Mouse (Mus musculus): ENCODE results near the gene Nol10. TPM values are rescaled to one million over a fixed set of nuclear protein-coding genes. Genes with fewer than 3 reads are reported as not detected.
A peak's percentile ranks its signal among the peaks of the same experiment; 100 is the strongest.

Nol10 gene
- total and polyA plus RNA-seq, 3 experiments, result 2.7 to 8.1 (median 8.0) TPM

GRCm38 (mm10) chr12:17338338-17338737, 9.9 kb upstream of the Nol10 start:
- TF ChIP-seq POLR2A (IDR thresholded peaks at IDR 0.05; ENCODE audit: insufficient read depth, low read depth, low read length), result no peak
- TF ChIP-seq CTCF (IDR thresholded peaks at IDR 0.05), result no peak
- Histone ChIP-seq H3K79me2 (replicated peaks; ENCODE audit: control insufficient read depth, insufficient read depth, low read length) (no peaks in the 10 kb centered on the region), H3K27me3 (ENCODE audit: control insufficient read depth, insufficient read depth, low read length) (no peaks in the 10 kb centered on the region), H3K4me3 (no peak overlapping the region), H3K9ac (ENCODE audit: low read depth, low read length) (no peak overlapping the region), H3K4me1 (ENCODE audit: control insufficient read depth, insufficient read depth, low read length) (no peaks in the 10 kb centered on the region), H3K36me3 (ENCODE audit: control insufficient read depth, insufficient read depth, low read length) (no peaks in the 10 kb centered on the region), H3K27ac (no peak overlapping the region)
- intact Hi-C loops (cut with DNase I), result no loop called here
- DNase-seq, result no peak
- 27% methylated on average over 2 of the region's 2 CpGs for WGBS

- Histone ChIP-seq H3K79me2 (replicated peaks; ENCODE audit: control insufficient read depth, insufficient read depth, low read length) (no peaks in the 10 kb centered on the region), H3K4me3 (no peak overlapping the region), H3K36me3 (ENCODE audit: control insufficient read depth, insufficient read depth, low read length) (no peaks in the 10 kb centered on the region), H3K27me3 (ENCODE audit: control insufficient read depth, insufficient read depth, low read length) (no peaks in the 10 kb centered on the region), H3K4me1 (ENCODE audit: control insufficient read depth, insufficient read depth, low read length) (no peaks in the 10 kb centered on the region), H3K9ac (ENCODE audit: low read depth, low read length) (no peak overlapping the region), H3K27ac (no peak overlapping the region)
- intact Hi-C loops (cut with DNase I), result no loop called here
- 56% methylated on average over 3 of the region's 3 CpGs for WGBS
- no peak for TF ChIP-seq POLR2A (IDR thresholded peaks at IDR 0.05; ENCODE audit: insufficient read depth, low read depth, low read length)
- no peak for TF ChIP-seq EP300 (IDR thresholded peaks at IDR 0.05; ENCODE audit: insufficient read depth, low read depth, low read length)
- peak; percentile 32 for TF ChIP-seq CTCF (IDR thresholded peaks at IDR 0.05)
- no peak for DNase-seq
Measured at GRCm38 (mm10) chr12:17339114-17339905, 8.9 kb upstream of the Nol10 start.

- Histone ChIP-seq H3K27ac (peak overlapping the region; percentile 71), H3K4me3 (peak overlapping the region; percentile 64), H3K9ac (ENCODE audit: low read depth, low read length) (peak overlapping the region; percentile 56), H3K27me3 (ENCODE audit: control insufficient read depth, insufficient read depth, low read length) (no peaks in the 10 kb centered on the region), H3K79me2 (replicated peaks; ENCODE audit: control insufficient read depth, insufficient read depth, low read length) (no peaks in the 10 kb centered on the region; the same call in 1 of the 2 replicates), H3K36me3 (ENCODE audit: control insufficient read depth, insufficient read depth, low read length) (no peaks in the 10 kb centered on the region; the same call in 1 of the 2 replicates), H3K4me1 (ENCODE audit: control insufficient read depth, insufficient read depth, low read length) (peaks cover 2% of the 10 kb centered on the region)
- DNase-seq, result peak; percentile 10 to 31
- 33% methylated on average over 11 of the region's 11 CpGs for WGBS
- intact Hi-C loops (cut with DNase I), result loop anchor here (5.0 kb wide), 1 partner anchor 80 kb away; the partner anchor contains the start of gene Pdia6
- TF ChIP-seq CTCF (IDR thresholded peaks at IDR 0.05), result no peak
- TF ChIP-seq POLR2A (IDR thresholded peaks at IDR 0.05; ENCODE audit: insufficient read depth, low read depth, low read length), result no peak
- no peak for TF ChIP-seq EP300 (IDR thresholded peaks at IDR 0.05; ENCODE audit: insufficient read depth, low read depth, low read length)
Measured at GRCm38 (mm10) chr12:17347327-17348047, 771 bp upstream of the Nol10 start.

GRCm38 (mm10) chr12:17350106-17350505, 1.8 kb downstream of the Nol10 start:
- intact Hi-C loops (cut with DNase I), result no loop called here
- Histone ChIP-seq H3K4me1 (ENCODE audit: control insufficient read depth, insufficient read depth, low read length) (peaks cover 2% of the 10 kb centered on the region), H3K79me2 (replicated peaks; ENCODE audit: control insufficient read depth, insufficient read depth, low read length) (no peaks in the 10 kb centered on the region; the same call in 1 of the 2 replicates), H3K4me3 (no peak overlapping the region), H3K27me3 (ENCODE audit: control insufficient read depth, insufficient read depth, low read length) (no peaks in the 10 kb centered on the region), H3K36me3 (ENCODE audit: control insufficient read depth, insufficient read depth, low read length) (no peaks in the 10 kb centered on the region; the same call in 1 of the 2 replicates), H3K9ac (ENCODE audit: low read depth, low read length) (no peak overlapping the region), H3K27ac (no peak overlapping the region)
- no peak for DNase-seq
- TF ChIP-seq CTCF (IDR thresholded peaks at IDR 0.05), result peak; percentile 29
- no peak for TF ChIP-seq EP300 (IDR thresholded peaks at IDR 0.05; ENCODE audit: insufficient read depth, low read depth, low read length)

- Histone ChIP-seq H3K79me2 (replicated peaks; ENCODE audit: control insufficient read depth, insufficient read depth, low read length) (no peaks in the 10 kb centered on the region), H3K36me3 (ENCODE audit: control insufficient read depth, insufficient read depth, low read length) (no peaks in the 10 kb centered on the region), H3K4me1 (ENCODE audit: control insufficient read depth, insufficient read depth, low read length) (no peaks in the 10 kb centered on the region), H3K27me3 (ENCODE audit: control insufficient read depth, insufficient read depth, low read length) (no peaks in the 10 kb centered on the region), H3K9ac (ENCODE audit: low read depth, low read length) (no peak overlapping the region), H3K27ac (no peak overlapping the region), H3K4me3 (no peak overlapping the region)
- intact Hi-C loops (cut with DNase I), result no loop called here
- DNase-seq, result no peak
- WGBS, result 86% methylated on average over 4 of the region's 4 CpGs
- TF ChIP-seq POLR2A (IDR thresholded peaks at IDR 0.05; ENCODE audit: insufficient read depth, low read depth, low read length) (no peak), CTCF (IDR thresholded peaks at IDR 0.05) (peak; percentile 53)
Measured at GRCm38 (mm10) chr12:17356853-17357252, 8.6 kb downstream of the Nol10 start.

- no peak overlapping the region for H3K4me3 ChIP-seq
- TF ChIP-seq CTCF (IDR thresholded peaks at IDR 0.05) (no peak), EP300 (IDR thresholded peaks at IDR 0.05; ENCODE audit: insufficient read depth, low read depth, low read length) (no peak), POLR2A (IDR thresholded peaks at IDR 0.05; ENCODE audit: insufficient read depth, low read depth, low read length) (no peak)
- no peak for DNase-seq
- WGBS, result 94% methylated on average over 5 of the region's 5 CpGs
- intact Hi-C loops (cut with DNase I), result no loop called here
- H3K36me3 ChIP-seq (ENCODE audit: control insufficient read depth, insufficient read depth, low read length), result no peaks in the 10 kb centered on the region
- H3K27me3 ChIP-seq (ENCODE audit: control insufficient read depth, insufficient read depth, low read length), result no peaks in the 10 kb centered on the region
- H3K9ac ChIP-seq (ENCODE audit: low read depth, low read length), result no peak overlapping the region
- no peaks in the 10 kb centered on the region for H3K4me1 ChIP-seq (ENCODE audit: control insufficient read depth, insufficient read depth, low read length)
- no peak overlapping the region for H3K27ac ChIP-seq
- no peaks in the 10 kb centered on the region for H3K79me2 ChIP-seq (replicated peaks; ENCODE audit: control insufficient read depth, insufficient read depth, low read length)
Measured at GRCm38 (mm10) chr12:17357795-17358194, 9.5 kb downstream of the Nol10 start.
